Mouse (Mus musculus) gastrocnemius, postnatal 25 days (tissue): ENCODE results near the gene Clcnkb. TPM values are rescaled to one million over a fixed set of nuclear protein-coding genes. Genes with fewer than 3 reads are reported as not detected.

Source experiments
- total RNA-seq, 2 experiments: library from RNA; stranded (reverse); gene quantifications; 1 replicate in 1 of 2; 2 replicates in 1 of 2; pipeline ENCODE4 v1.2.3; 2021

Clcnkb gene
- total RNA-seq, 2 experiments from 2014 or later: not detected

Other genes with a start within 250 kb of the Clcnkb start
- under 1 TPM in 1 of 2 experiments, not detected in 1; 0.27 TPM for gene Rsg1, start 202.1 kb downstream of the Clcnkb start, total RNA-seq
- under 1 TPM; 0.74 to 0.83 TPM for gene Arhgef19, start 176.5 kb downstream of the Clcnkb start, total RNA-seq
- gene Epha2, start 114.8 kb downstream of the Clcnkb start, total RNA-seq: 1 to 10 TPM; 1.3 to 2.0 TPM
- gene Fam131c, start 47.8 kb downstream of the Clcnkb start, total RNA-seq: under 1 TPM in 1 of 2 experiments, not detected in 1; 0.29 TPM
- gene Clcnka, start 17.3 kb downstream of the Clcnkb start, total RNA-seq: under 1 TPM; 0.35 to 0.51 TPM
- gene Hspb7, start 4.8 kb upstream of the Clcnkb start, total RNA-seq: 1,000 to 10,000 TPM in 1 of 2 experiments, 100 to 1,000 TPM in 1; 347 to 1,168 TPM
- 1 to 10 TPM in 1 of 2 experiments, under 1 TPM in 1; 0.91 to 1.0 TPM for gene Srarp, start 20.1 kb upstream of the Clcnkb start, total RNA-seq
- gene Zbtb17, start 28.6 kb upstream of the Clcnkb start, total RNA-seq: 10 to 100 TPM; 24.7 to 25.5 TPM
- 10 to 100 TPM; 18.6 to 19.9 TPM for gene Spen, start 122.6 kb upstream of the Clcnkb start, total RNA-seq
- 1 to 10 TPM; 1.5 to 4.7 TPM for gene Fblim1, start 190.1 kb upstream of the Clcnkb start, total RNA-seq
- 1 to 10 TPM; 1.2 to 2.3 TPM for gene Tmem82, start 202.6 kb upstream of the Clcnkb start, total RNA-seq
- 10 to 100 TPM; 14.7 to 14.8 TPM for gene Slc25a34, start 207.8 kb upstream of the Clcnkb start, total RNA-seq
- 10 to 100 TPM; 24.3 to 32.7 TPM for gene Plekhm2, start 248.9 kb upstream of the Clcnkb start, total RNA-seq